Mouse (Mus musculus): ENCODE data around the gene Fignl2.
A peak's percentile ranks its signal among the peaks of the same experiment; 100 is the strongest.
"Not testable (repeated sequence)": the region's sequence is repeated elsewhere in the genome, so short reads cannot be mapped to it uniquely, and the experiment has no call there.

Gene Fignl2

DNA sequence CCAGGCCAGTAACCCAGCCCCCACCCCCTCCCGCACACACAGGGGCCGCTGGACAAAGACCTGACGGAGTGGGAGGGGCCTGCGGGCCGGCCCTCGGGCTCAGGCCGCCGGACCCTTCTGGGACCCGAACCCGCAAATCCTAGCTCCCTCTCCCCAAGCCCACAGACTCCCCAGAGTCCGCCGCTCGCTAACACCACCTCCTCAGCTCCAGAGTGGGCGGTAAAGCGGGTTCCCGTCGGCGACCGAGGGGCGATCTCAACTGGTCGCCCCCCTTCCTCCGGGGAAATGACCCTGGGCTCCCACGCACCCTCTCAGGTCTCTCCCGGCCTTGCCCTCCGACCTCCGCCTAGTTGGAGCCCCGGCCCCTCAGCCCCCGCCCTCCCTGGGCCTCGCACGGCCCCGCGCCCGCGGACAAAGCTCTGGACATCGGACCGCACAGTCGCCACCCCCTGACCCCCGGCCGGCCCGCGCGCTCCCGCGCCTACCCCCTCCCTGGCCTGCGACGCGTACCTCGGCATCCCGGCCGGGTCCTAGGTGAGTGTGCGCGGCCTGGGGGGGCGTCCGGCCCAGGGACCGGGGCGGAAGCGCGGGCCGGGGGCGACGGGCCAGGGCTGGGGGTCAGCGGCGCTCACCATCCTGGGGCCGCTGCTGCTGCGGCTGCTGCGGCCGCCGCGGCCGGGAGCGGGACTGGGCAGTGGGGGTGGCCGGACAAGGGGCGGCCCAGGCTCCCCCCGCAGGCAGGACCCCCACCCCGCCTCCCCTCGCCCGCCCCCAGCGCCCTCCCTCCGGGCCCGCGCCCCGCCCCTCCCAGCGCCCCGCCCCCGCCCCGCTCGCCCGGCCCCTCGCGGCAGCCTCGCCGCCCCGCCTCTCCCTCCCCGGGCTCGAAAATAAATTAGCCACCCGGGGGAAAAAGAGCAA, at the start of gene Fignl2:
Fignl2 (minus strand) TSS at position 755 of the 918 bp plus-strand sequence.
- DNase-seq, result no peak

- DNase-seq, result no peak
Observed at GRCm38 (mm10) chr15:101126876-101127544, 48.6 kb upstream of the Fignl2 start.

DNA sequence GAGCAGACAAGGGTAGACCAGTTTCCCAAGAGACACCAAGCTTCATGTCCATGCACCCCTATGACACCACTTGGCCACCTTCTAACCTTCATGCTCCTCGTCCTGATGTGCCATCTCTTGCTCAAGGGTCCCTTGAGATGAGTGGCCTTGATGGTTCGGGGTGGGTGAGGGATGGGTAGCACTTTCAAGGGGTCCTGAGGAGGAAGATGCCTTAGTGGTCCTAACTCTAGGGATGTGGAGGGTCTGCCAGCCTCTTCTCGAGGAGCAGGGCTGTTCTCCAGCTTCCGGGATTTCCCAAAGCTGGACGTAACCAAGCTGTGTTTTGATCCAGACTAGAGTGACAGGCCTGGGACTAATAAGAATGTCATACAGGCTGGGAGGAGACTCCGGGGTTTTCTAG, 47.2 kb upstream of the Fignl2 start:
- DNase-seq, result no peak

- DNase-seq, result no peak
Observed at GRCm38 (mm10) chr15:101123202-101123601, 44.8 kb upstream of the Fignl2 start.

GRCm38 (mm10) chr15:101122290-101122589, 43.9 kb upstream of the Fignl2 start:
- DNase-seq, result no peak

- no peak for DNase-seq
Observed at GRCm38 (mm10) chr15:101121411-101122289, 43.3 kb upstream of the Fignl2 start.

- DNase-seq, result no peak
Observed at GRCm38 (mm10) chr15:101118399-101119125, 40.2 kb upstream of the Fignl2 start.

DNA sequence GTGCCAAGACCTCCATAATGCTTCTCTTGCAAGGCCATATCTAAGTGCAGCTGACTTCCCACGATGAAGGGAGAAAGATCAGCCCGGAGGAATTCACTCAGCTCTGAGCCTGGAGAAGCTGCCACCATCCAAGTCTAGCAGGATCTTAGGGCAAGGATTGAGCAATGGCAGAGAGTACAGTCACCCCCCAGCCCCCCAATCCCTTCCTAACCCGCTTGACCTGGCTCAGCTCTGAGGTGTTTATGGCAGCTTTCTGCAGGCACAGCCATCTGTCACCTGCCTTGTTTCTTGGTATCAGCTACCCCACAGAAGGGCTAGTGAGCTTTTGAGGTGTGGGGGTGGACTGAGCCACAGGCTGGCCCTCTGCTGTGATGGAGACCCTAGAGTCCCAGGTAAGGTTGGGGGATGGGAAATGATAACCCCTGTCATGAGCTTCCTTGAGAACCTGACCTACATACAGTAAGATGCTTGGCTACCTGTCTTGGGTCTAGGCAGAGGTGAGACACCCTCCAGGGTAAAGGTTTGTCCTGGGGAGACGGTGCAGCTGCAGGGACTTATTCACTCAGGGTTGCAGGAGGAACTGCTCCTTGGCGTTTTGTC, 37.2 kb upstream of the Fignl2 start, which contains the start of gene Ankrd33:
Ankrd33 (plus strand) TSS at position 245 of the 600 bp plus-strand sequence.
- DNase-seq, result no peak

- DNase-seq, result not testable (repeated sequence)
Observed at GRCm38 (mm10) chr15:101113778-101114177, 35.4 kb upstream of the Fignl2 start.

- DNase-seq, result no peak
Observed at GRCm38 (mm10) chr15:101113176-101113575, 34.8 kb upstream of the Fignl2 start.

DNA sequence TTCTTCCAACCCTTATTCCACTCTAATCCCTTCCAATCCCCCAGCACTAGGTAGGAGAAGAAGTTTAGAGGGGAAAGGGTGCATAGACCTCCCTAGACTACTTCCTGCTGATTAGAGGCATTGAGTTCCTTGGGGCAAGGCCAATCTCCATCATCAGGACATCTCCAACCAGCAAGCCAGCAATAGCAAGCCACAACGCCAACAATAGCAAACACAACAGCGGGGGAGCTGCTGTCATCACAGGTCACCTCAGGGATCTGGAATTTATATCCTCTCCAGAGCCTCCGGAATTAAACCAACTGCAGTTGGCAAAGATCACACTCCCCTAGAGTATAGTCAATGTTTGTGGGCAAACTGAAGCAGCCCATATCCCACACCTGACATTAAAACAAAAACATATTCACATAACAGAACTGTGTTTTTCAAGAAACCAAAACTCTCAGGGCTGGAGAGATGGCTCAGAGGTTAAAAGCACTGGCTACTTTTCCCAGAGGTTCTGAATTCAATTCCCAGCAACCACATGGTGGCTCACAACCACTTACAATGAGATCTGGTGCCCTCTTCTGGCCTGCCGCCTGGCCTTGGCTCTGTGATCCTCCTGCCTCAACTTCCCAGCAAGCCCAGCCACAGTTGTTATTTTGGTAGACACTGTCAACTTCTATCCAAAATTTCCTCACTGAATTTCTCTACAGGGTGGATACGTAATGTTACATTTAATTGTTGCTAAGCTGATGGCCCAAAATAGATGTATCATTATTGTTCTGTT, 29.7 kb upstream of the Fignl2 start:
- DNase-seq, result peak in 1 of 2 experiments; percentile 25

GRCm38 (mm10) chr15:101106011-101106410, 27.6 kb upstream of the Fignl2 start:
- peak in 1 of 2 experiments; percentile 8 for DNase-seq

DNA sequence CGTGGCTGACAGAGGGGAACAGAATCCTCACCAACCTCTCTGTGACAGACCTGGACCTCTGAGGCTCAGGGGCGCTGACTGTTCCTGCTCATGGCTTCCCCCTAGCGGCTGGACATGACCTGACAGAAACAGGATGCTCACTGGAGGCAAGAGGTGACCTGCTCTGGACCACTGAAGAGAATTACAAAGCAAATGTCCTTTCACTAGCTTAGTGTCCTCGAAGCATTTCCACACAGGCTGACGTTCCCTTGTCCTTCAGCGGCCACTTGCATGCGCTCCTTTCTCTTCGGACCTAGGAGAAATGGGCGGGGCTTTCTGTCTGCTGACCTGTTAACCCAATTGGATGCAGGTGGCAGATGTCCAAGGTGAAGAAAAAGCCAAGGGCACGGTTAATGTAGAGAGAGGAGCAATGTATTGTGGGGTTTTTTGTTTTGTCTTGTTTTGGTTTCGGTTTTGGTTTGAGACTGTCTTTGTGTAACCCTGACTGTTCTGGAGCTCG, 27.2 kb upstream of the Fignl2 start:
- peak; percentile 77 to 82 for DNase-seq

GRCm38 (mm10) chr15:101103605-101104304, 25.4 kb upstream of the Fignl2 start:
- no peak for DNase-seq

DNA sequence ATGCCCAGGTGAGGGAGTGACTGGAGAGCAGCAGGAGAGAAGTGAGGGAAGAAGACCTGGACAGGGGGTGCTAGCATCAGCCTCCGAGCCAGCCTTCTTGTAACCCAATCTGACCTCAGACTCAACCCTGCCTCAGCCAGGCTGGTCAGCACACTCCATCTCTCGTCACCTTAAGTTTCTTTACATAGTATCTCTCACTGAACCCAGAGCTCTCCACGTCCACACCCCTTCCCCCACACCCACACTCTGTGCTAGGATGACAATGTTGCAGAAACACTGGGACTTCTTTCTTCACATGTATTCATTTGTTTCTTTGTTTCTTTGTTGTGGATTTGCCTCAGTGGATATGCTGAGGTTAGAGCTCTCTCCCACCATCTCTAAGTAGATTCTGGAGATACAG, 22.6 kb upstream of the Fignl2 start:
- no peak for DNase-seq

DNA sequence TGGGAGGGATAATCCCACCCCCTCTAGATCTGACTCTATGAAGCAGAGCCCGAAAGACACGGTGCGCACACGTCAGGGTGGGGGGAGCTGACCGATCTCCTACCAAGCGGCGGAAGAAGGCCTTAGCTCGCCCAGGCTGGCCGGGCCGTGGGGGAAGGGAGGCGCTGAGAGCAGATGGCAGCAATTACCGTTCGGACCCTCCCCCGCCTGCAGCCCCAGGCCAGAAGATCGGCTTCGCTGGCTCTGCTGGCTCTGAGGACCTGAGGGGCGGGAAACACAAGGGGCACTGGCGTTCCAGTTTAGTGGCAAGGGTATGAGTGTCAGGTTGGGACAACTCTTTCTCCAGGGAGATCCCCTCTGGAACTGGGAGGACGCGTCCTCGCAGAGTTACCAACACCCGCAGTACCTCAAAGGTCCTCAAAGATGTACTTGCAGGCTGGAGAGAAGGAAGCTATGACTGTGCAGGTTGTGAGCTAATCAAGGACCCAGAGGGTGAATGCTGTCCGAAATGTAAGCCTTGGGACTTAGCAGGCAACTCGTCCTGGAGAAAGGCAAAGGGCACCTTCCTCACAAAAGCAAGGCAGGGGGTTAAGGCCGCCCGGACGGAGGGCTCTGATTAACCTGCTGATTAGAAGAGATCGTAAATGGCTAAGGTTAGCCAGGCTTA, 19.8 kb upstream of the Fignl2 start:
- DNase-seq, result peak; percentile 18 to 29

GRCm38 (mm10) chr15:101095392-101095791, 17.0 kb upstream of the Fignl2 start:
- DNase-seq, result no peak

- no peak for DNase-seq
Observed at GRCm38 (mm10) chr15:101094979-101095378, 16.6 kb upstream of the Fignl2 start.

DNA sequence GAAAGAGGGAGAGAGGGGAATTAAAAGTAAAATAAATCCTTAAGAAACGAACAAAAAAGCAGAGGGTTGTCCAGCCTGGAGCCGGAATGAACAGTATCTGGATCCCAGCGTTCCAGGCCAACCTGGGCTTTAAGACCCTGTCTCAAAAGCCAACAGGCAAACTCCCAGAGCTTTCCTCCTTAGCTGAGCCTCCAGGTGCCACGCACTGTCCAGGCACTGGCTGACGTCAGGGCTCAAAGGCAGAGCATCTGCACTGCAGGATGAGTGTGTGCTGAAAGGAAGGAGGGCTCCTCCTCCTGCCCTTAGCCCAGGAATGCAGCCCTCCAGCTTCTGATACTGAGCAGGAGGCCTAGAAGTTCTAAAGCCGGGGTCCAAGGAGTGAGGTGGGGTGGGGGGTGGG, 15.6 kb upstream of the Fignl2 start:
- DNase-seq, result no peak
